Mouse (Mus musculus): ENCODE measurements at regions not wholly inside any gene's neighbourhood (a gene's known extent, or its start where the extent isn't known, plus 50 kb on each side); places are given as distances from the start of the nearest gene placed in this dataset.

DNA sequence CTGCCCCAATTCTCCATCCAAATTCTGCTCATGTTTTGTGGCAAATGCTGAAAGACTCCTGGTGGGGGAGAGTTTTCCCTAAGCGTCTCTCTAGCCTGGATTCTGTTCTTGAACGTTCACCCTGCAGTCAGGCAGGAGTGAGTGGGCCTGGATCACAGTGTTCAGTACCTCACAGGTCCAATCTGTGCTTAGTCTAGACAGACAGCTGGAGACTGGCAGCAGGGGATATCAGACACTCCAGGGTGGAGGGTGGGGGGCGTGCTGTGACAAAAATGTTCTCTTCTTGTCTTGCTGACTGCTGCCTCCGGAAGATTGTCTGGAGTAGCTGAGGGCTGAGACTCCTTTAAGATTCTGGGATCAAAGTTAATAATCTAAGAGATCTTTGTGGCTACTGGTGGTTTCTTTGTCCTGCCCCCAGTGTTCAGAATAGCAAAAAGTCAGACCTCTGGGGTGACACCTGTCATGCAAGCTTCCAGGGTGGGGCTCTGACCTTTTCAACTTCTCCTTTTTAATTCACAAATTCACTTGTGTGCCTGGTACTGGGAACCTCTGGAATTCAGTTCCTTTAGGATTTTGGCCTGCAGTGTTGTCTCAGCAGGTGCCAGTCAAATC is 319.0 kb upstream of the Trib2 start:
- TF ChIP-seq CTCF (IDR thresholded peaks at IDR 0.05; ENCODE audit: low read depth, low read length): no peak
- TF ChIP-seq POLR2A (IDR thresholded peaks at IDR 0.05; ENCODE audit: borderline replicate concordance, low read depth, low read length): no peak
